Mouse (Mus musculus): ENCODE measurements around the gene D1Ertd622e.
"Not testable (repeated sequence)": the region's sequence is repeated elsewhere in the genome, so short reads cannot be mapped to it uniquely, and the experiment has no call there.

The D1Ertd622e gene

GRCm38 (mm10) chr1:97632545-97633256 is 29.2 kb downstream of the D1Ertd622e start:
- DNase-seq (ENCODE audit: low spot score), result no peak

GRCm38 (mm10) chr1:97631843-97632470 is 29.9 kb downstream of the D1Ertd622e start:
- no peak for DNase-seq (ENCODE audit: low spot score)

GRCm38 (mm10) chr1:97630146-97630545 is 31.7 kb downstream of the D1Ertd622e start:
- DNase-seq (ENCODE audit: low spot score), result no peak

DNA sequence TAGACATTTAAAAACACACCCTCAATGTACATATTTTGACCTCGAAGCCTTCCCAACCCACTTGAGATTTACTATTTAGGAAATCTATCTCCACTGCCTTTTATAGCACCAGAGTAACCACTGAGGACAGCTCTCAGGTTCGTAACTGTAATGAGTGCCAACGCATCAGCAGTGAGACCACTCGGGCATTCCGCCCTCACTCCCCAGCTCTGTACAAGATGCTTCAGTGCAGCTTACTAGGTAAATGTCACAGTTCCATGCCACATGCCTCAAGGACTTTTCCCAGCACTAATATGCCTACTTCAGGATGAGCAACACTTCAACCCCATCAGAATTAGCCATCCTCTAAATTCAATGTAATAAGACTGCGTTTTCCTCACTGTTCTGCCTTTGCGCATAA is 33.0 kb downstream of the D1Ertd622e start:
- no peak for DNase-seq (ENCODE audit: low spot score)

DNA sequence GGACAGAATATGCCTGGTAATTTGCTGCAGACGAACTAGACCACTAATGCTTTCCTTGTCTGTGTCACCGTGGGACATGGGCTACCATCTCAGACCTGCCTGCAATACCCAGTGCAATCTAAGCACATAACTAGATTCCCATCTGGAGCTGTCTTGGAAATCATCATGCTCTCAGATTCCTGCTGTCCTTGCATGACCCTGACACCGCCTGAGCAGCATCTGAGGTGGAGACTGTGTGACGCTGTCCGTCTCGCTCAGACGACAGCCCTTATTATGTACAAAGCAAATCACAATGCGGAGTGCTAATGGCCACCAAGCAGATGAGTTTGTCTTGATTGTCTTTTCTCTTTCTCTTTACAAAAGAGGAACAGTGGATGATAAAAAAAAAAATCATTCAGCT is 33.9 kb downstream of the D1Ertd622e start:
- no peak for DNase-seq (ENCODE audit: low spot score)

DNA sequence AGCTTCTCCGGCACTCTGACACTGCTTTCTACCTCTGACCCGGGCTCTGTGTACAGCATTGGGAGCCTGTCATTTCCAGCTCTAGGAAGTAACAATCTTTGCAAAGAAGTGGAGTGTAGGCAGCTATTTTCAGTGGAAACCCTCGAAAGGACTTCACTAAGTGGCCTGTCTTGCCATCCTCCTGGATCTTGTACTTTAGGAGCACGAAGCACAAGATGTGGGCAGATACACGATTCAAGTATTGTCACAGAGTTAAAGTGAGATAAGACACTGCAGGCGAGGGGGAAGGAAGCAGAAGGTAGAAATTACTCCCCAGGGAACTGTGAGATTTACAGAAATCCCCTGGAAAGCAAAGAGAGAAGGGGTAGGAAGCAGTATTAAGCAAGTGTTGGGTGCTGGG is 36.4 kb downstream of the D1Ertd622e start:
- DNase-seq (ENCODE audit: low spot score), result no peak

- no peak for DNase-seq (ENCODE audit: low spot score)
Observed at GRCm38 (mm10) chr1:97624386-97624785, 37.5 kb downstream of the D1Ertd622e start.

DNA sequence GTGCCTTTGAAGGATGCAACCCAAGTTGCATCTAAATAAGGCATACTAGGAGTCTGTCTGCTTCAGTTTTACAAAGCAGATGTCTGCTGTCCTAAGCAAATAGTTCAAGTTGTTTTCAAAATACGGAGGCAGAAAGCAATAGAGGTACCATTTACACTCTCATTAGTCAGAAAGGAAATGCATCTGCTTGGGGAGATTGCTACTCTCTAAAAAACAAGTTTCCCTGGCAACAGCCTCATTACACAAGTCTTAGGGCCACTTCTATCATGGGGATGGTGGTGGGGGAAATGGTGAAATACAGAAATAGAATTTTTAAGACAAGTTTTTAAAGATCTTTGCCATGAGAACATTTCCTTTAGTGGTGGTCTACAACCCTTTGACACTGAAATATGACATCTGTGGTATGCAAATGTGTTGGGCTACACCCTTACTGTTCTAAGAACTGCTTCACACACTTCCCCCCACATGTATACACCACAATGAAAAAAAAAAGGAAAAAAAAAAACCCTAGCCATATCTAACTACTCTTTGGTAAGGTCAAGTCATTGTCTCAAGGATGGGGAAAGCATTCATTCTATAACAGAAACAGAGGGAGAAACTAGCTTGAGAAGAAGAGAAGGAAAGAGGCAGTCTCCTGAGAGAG is 38.5 kb downstream of the D1Ertd622e start:
- DNase-seq (ENCODE audit: low spot score), result no peak

GRCm38 (mm10) chr1:97622574-97623208 is 39.2 kb downstream of the D1Ertd622e start:
- DNase-seq (ENCODE audit: low spot score), result no peak

- no peak for DNase-seq (ENCODE audit: low spot score)
Observed at GRCm38 (mm10) chr1:97619621-97620320, 42.1 kb downstream of the D1Ertd622e start.

DNA sequence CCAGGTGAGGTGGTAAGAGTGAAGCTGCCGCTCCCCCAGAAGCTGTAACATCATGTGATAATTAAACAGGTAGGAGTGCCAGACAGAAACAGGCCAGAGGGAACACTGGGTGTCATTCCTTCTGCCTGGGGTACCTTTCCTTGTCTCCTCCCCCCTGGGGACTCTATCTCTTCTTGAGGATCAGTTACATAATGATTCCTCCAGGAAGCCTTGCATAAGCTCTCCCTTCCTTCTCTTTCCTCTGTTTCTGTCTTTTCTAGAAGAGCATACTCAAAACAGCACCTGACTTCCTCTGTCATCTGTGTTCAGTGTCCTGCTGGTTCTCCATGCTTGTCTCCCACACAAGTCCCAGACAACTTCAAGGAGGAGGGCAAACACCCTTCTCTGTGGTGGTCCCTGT is 46.3 kb downstream of the D1Ertd622e start:
- DNase-seq (ENCODE audit: low spot score), result no peak

GRCm38 (mm10) chr1:97614531-97615462 is 47.1 kb downstream of the D1Ertd622e start:
- DNase-seq (ENCODE audit: low spot score), result no peak

DNA sequence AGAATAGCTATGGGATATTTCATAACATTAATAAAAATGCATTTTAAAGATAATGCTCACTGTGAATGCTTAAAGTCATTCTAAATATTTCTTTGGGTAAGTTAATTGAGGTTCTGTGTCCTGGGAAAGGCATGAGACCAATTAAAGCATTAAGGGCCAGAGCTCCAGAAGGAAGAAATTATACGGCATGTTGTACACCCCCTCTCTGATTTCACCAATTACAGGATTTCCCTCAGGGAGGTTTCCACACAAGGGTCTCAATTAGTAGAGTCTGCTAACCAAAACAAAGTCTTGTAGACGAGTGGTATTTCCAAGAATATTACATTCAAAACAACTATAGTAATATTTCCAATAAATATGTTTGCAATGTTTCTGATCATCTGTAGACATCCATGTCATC is 50.1 kb downstream of the D1Ertd622e start:
- DNase-seq (ENCODE audit: low spot score), result no peak

DNA sequence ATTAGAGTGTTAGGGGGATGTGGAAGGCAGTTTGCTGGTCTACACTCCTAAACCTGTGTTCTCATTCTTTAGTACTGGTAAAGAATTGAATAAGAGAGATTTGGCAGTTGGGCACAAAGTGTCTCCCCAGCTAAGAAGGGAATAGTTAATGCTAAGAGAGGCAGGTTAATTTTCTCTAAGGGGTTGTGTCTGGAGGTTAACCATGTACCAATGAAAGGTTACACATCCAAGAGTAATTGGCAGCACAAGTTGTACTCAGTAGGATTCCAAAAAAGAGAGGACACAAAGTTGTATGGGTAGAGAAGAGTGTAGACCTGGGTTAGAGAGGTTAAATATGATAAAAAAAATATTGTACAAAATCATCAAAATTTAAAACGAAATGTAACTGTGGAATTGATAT is 58.5 kb downstream of the D1Ertd622e start:
- DNase-seq (ENCODE audit: low spot score), result no peak

- DNase-seq (ENCODE audit: low spot score), result no peak
Observed at GRCm38 (mm10) chr1:97600371-97600770, 61.5 kb downstream of the D1Ertd622e start.

DNA sequence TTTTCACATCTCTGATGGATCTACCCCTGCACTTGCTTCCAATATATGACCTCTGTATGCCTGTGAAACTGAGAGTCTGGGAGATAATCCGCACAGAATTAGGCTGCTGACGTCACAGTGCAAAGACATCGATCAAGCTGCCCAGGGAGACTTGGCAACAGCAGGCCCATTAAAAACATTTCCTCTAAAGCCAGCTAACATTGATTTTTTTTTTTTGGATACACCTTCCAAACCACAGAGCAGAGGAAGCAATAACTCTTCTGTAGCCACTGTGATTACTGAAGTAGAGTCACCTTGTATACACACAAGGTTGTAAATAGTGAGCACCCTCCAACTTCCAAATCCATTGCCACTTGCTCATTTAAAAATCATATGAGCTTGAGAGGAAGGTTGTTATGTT is 62.8 kb downstream of the D1Ertd622e start:
- DNase-seq (ENCODE audit: low spot score), result no peak

- no peak for DNase-seq (ENCODE audit: low spot score)
Observed at GRCm38 (mm10) chr1:97588561-97588960, 73.3 kb downstream of the D1Ertd622e start.

GRCm38 (mm10) chr1:97585106-97585505 is 76.8 kb downstream of the D1Ertd622e start:
- DNase-seq (ENCODE audit: low spot score), result no peak

DNA sequence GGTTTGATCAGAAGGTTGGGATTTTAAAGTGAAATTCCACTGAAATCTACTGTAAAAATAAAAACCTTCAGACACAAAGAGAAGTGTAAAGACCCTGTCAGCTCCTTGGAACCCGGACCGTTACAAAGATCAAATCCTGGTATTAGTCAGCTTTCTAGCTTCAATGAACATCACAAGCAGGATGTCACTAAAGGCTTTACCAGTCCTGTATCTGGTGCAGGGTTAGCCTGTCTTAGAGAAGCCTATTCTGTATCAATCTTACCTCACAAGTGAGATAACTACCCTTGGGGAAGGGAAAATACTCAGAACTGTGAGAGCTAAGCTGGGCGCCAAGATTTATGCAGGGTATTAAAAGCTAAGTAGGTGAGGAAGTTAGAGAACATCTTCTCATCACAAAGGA is 77.7 kb downstream of the D1Ertd622e start:
- DNase-seq (ENCODE audit: low spot score), result no peak

DNA sequence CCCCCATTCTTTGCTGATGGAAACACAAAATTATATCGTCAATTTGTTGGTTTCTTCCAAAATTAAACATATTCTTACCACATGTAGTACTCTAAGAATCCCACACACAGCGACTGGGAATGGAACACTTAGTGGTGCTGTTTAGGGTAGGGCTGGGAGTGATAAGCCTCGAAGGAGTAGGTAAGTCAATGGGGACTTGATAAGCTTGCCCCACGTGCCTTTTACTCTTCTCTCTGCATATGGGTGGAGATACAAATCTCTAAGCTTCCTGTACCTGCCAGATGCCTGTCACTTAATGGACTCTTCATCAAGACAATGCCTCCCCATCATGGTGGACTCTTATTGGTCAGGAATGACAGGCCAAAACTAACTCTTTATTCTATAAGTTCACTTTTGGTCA is 78.8 kb downstream of the D1Ertd622e start:
- no peak for DNase-seq (ENCODE audit: low spot score)

DNA sequence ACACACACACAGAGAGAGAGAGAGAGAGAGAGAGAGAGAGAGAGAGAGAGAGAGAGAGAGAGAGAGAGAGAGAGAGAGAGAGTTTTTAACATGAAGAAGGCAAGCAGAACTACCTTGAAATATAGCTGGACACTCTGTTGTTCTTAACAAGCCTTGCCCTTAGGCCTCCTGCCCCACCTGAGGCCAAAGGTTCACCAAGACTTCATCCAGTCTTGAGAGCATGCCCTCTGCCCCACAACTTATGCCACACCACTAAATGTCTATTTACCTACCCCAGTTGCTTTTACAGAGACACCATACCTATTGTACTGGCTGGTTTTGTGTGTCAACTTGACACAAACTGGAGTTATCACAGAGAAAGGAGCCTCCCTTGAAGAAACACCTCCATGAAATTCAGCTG is 81.2 kb downstream of the D1Ertd622e start:
- not testable (repeated sequence) for DNase-seq (ENCODE audit: low spot score)
